Mouse (Mus musculus) layer of hippocampus, postnatal 36 days (tissue): Measurements from ENCODE around the gene Pax6. TPM values are rescaled to one million over a fixed set of nuclear protein-coding genes. Genes with fewer than 3 reads are reported as not detected.

Experiments used
- total RNA-seq, 2 experiments: library from RNA; stranded (reverse); gene quantifications; 2 replicates each; pipeline ENCODE4 v1.2.3; 2021

The Pax6 gene
- total RNA-seq, 2 experiments from 2014 or later, result 8.9 to 9.4 TPM

Other genes with a start within 250 kb of the Pax6 start
- 10 to 100 TPM; 16.1 to 19.4 TPM for gene Elp4, start 235.7 kb downstream of the Pax6 start, total RNA-seq
- 10 to 100 TPM; 30.9 to 34.1 TPM for gene Immp1l, start 235.7 kb downstream of the Pax6 start, total RNA-seq